ENCODE assay signal across 10 mouse cellular contexts in the genomic region with DNA sequence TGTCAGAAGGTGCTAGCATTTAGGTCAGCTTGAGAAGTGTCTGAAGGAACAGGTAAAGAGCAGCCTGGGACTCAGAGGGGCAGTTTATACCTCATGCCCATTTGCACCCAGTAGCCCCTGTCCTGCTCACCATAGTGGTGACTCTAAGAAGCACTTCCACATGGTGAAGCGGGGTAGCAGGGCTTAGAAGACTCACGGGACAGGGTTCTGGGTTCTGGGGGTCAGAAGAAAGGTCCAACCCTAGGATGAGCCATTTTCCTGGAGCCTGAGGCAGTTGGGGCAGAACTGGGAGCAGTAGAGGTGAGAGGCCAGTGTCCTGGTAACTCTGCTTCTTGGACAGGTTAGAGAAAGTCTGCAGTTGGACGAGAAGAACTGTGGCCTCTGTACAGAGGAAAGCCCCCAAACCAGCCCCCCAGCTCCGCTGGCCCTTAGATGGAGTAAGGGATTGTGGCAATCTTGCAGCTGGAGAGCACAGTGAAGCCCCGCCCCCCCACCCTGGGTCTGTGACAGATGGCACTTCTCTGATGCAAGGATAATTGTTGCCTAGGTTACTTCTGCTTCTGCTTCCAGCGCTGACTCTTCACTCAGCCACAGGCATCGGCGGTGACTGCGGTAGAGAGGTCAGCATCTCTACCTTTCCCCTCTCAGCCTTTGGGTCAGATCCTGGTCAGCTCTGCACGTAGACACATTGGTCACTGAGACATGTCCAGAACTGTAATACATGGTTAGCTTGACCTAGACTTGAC. TPM values are rescaled to one million over a fixed set of nuclear protein-coding genes. Genes with fewer than 3 reads are reported as not detected.
DNase-seq lines count a peak whose midpoint lies in the region; ATAC-seq and TF ChIP-seq lines count a peak whose summit lies in the region.
"Had no signal": no experiment of that assay in that cellular context is flagged by ENCODE, and none has a peak within 500 bp of the region (broad histone marks: within the 10 kb centered on the region; RNA-seq: fewer than 3 reads in every experiment).

No protein-coding gene starts in this region.

- WGBS in cerebellum, adult 2 months = 20% methylated on average over 9 of the region's 10 CpGs
- WGBS in forebrain, embryonic 14.5 days = 39% methylated on average over 10 of the region's 10 CpGs
- 30% methylated on average over 10 of the region's 10 CpGs for WGBS in midbrain, embryonic 14.5 days

- peak; percentile 49; the same call in 1 of the 2 replicates for TF ChIP-seq POLR2A in cerebellum, adult 2 months (IDR thresholded peaks at IDR 0.05; ENCODE audit: borderline replicate concordance, insufficient read depth, low read length)

- H3K36me3 ChIP-seq in forebrain, embryonic 14.5 days (ENCODE audit: control insufficient read depth, insufficient read depth, low read length) = no peaks in the 10 kb centered on the region
- no peaks in the 10 kb centered on the region for H3K36me3 ChIP-seq in midbrain, embryonic 14.5 days (ENCODE audit: control insufficient read depth, insufficient read depth, low read length)
- H3K36me3 ChIP-seq: embryonic facial prominence, embryonic 15.5 days; limb, embryonic 15.5 days had no signal

- no peak overlapping the region for H3K9ac ChIP-seq in forebrain, embryonic 14.5 days (ENCODE audit: low read length)
- H3K9ac ChIP-seq in midbrain, embryonic 14.5 days (replicated peaks; ENCODE audit: low read length) = no peak overlapping the region
- H3K9ac ChIP-seq: embryonic facial prominence, embryonic 15.5 days; limb, embryonic 15.5 days had no signal

- H3K27me3 ChIP-seq in cerebellum, adult 2 months (ENCODE audit: control insufficient read depth, insufficient read depth, low read length) = no peaks in the 10 kb centered on the region
- H3K27me3 ChIP-seq in forebrain, embryonic 14.5 days (replicated peaks; ENCODE audit: control insufficient read depth, insufficient read depth, low read length) = no peaks in the 10 kb centered on the region
- no peaks in the 10 kb centered on the region for H3K27me3 ChIP-seq in midbrain, embryonic 14.5 days (ENCODE audit: control insufficient read depth, insufficient read depth, low read length)
- H3K27me3 ChIP-seq: embryonic facial prominence, embryonic 15.5 days; limb, embryonic 15.5 days had no signal

- peak; percentile 86 for ATAC-seq in forebrain, embryonic 14.5 days
- ATAC-seq in midbrain, embryonic 14.5 days (ENCODE audit: low FRiP score, low TSS enrichment) = peak; percentile 60; the same call in 1 of the 2 replicates
- ATAC-seq in megakaryocyte-erythroid progenitor cell, adult 5-6 weeks (replicated peaks; ENCODE audit: low FRiP score, low TSS enrichment, poor library complexity, severe bottlenecking) = no peak

- H3K27ac ChIP-seq in cerebellum, adult 2 months (ENCODE audit: insufficient read depth, low read length) = peak overlapping the region; percentile 78
- H3K27ac ChIP-seq in forebrain, embryonic 14.5 days (ENCODE audit: low read depth, low read length) = peak overlapping the region; percentile 27; the same call in 1 of the 2 replicates
- H3K27ac ChIP-seq in midbrain, embryonic 14.5 days (replicated peaks; ENCODE audit: low read depth, low read length) = 0 out of 2 replicates have a peak overlapping the region, but pooled peaks have one; percentile 61
- H3K27ac ChIP-seq: embryonic facial prominence, embryonic 15.5 days; limb, embryonic 15.5 days had no signal

- DNase-seq in MN1 (ENCODE audit: low spot score) = peak; percentile 72
- DNase-seq in cerebellum, adult 2 months = peak; percentile 60 to 61
- peak; percentile 68 for DNase-seq in forebrain, embryonic 14.5 days (ENCODE audit: low spot score)
- peak; percentile 62 for DNase-seq in midbrain, embryonic 14.5 days
- DNase-seq in thymus, postnatal 36 days = no peak
- DNase-seq in thymus, postnatal 10 days (ENCODE audit: low spot score in 2 of 2) = no peak
- DNase-seq: thymus, postnatal 14 days had no signal

- peaks cover 15% of the 10 kb centered on the region for H3K4me1 ChIP-seq in cerebellum, adult 2 months (ENCODE audit: control insufficient read depth, insufficient read depth, low read length)
- peaks cover 6% of the 10 kb centered on the region for H3K4me1 ChIP-seq in forebrain, embryonic 14.5 days (ENCODE audit: control insufficient read depth, insufficient read depth, low read length)
- H3K4me1 ChIP-seq in midbrain, embryonic 14.5 days (ENCODE audit: control insufficient read depth, insufficient read depth, low read length) = peaks cover 5% of the 10 kb centered on the region; the same call in 1 of the 2 replicates

- no peak overlapping the region for H3K4me3 ChIP-seq in cerebellum, adult 2 months (replicated peaks; ENCODE audit: insufficient read depth, low read depth, low read length)
- no peak overlapping the region for H3K4me3 ChIP-seq in forebrain, embryonic 14.5 days (ENCODE audit: low read depth, low read length)
- no peak overlapping the region for H3K4me3 ChIP-seq in midbrain, embryonic 14.5 days (replicated peaks; ENCODE audit: low read depth, low read length)
- H3K4me3 ChIP-seq: embryonic facial prominence, embryonic 15.5 days; limb, embryonic 15.5 days had no signal

- no peak for TF ChIP-seq CTCF in cerebellum, adult 2 months (IDR thresholded peaks at IDR 0.05; ENCODE audit: borderline replicate concordance, insufficient read depth, low read depth, low read length)

- no peaks in the 10 kb centered on the region for H3K9me3 ChIP-seq in forebrain, embryonic 14.5 days (replicated peaks; ENCODE audit: control insufficient read depth, low read length)
- no peaks in the 10 kb centered on the region for H3K9me3 ChIP-seq in midbrain, embryonic 14.5 days (ENCODE audit: control insufficient read depth, low read length)
- H3K9me3 ChIP-seq: embryonic facial prominence, embryonic 15.5 days; limb, embryonic 15.5 days had no signal

- peak overlapping the region; percentile 23; the same call in 1 of the 2 replicates for H3K4me2 ChIP-seq in forebrain, embryonic 14.5 days (ENCODE audit: low read length)
- 0 out of 2 replicates have a peak overlapping the region, but pooled peaks have one; percentile 8 for H3K4me2 ChIP-seq in midbrain, embryonic 14.5 days (ENCODE audit: low read length)
- H3K4me2 ChIP-seq: embryonic facial prominence, embryonic 15.5 days; limb, embryonic 15.5 days had no signal

RNA-seq across cellular contexts. Expression of gene Bloc1s4, which starts 18.7 kb away (rescaled TPM):
- 27.0 and 27.7 TPM in 2 replicates for polyA plus RNA-seq in cerebellum, adult 2 months (2012; rRNA removed)
- 23.9 and 27.7 TPM in 2 replicates for polyA plus RNA-seq in forebrain, embryonic 14.5 days (2014; fragmentation: Nextera tagmentation; extraction: Ambion mirVana)
- polyA plus RNA-seq in midbrain, embryonic 14.5 days (2014; fragmentation: Nextera tagmentation; extraction: Ambion mirVana) = 28.6 and 28.8 TPM in 2 replicates
- 10.4 and 15.1 TPM in 2 replicates for total RNA-seq in megakaryocyte-erythroid progenitor cell, adult 5-6 weeks (2014; fragmentation: Nextera tagmentation)
- 23.2 and 24.4 TPM in 2 replicates for total RNA-seq in megakaryocyte-erythroid progenitor cell, adult 5-6 weeks (2017)

RNA-seq across cellular contexts. Expression of gene Mrfap1, which starts 29.4 kb away (rescaled TPM):
- polyA plus RNA-seq in cerebellum, adult 2 months (2012; rRNA removed) = 323 and 355 TPM in 2 replicates
- 394 and 418 TPM in 2 replicates for polyA plus RNA-seq in forebrain, embryonic 14.5 days (2014; fragmentation: Nextera tagmentation; extraction: Ambion mirVana)
- 355 and 360 TPM in 2 replicates for polyA plus RNA-seq in midbrain, embryonic 14.5 days (2014; fragmentation: Nextera tagmentation; extraction: Ambion mirVana)
- total RNA-seq in megakaryocyte-erythroid progenitor cell, adult 5-6 weeks (2014; fragmentation: Nextera tagmentation) = 150 and 174 TPM in 2 replicates
- 236 and 255 TPM in 2 replicates for total RNA-seq in megakaryocyte-erythroid progenitor cell, adult 5-6 weeks (2017)

Comparison
In these comparisons a context has a peak if more than half of its experiments do, and no peak if none do; other contexts are left out.
1. DNase-seq: peak in MN1 (single experiment), cerebellum, adult 2 months (2 of 2), forebrain, embryonic 14.5 days (single experiment) and midbrain, embryonic 14.5 days (single experiment); none in thymus, postnatal 36 days (0 of 2) and thymus, postnatal 10 days (0 of 2).
2. H3K27ac ChIP-seq: peak in every context shown above with its lines; median percentile 78 in cerebellum, adult 2 months; 61 in midbrain, embryonic 14.5 days; 27 in forebrain, embryonic 14.5 days.